Mouse (Mus musculus) embryo, embryonic 10.5 days (tissue): ENCODE data around the gene Gm3629.
"Not testable (repeated sequence)": the region's sequence is repeated elsewhere in the genome, so short reads cannot be mapped to it uniquely, and the experiment has no call there.

Source experiments
- DNase-seq: peaks from one replicate; pipeline ENCODE4 v3.0.0-alpha.2; 2015; ENCODE audit warnings: low spot score

The Gm3629 gene

DNA sequence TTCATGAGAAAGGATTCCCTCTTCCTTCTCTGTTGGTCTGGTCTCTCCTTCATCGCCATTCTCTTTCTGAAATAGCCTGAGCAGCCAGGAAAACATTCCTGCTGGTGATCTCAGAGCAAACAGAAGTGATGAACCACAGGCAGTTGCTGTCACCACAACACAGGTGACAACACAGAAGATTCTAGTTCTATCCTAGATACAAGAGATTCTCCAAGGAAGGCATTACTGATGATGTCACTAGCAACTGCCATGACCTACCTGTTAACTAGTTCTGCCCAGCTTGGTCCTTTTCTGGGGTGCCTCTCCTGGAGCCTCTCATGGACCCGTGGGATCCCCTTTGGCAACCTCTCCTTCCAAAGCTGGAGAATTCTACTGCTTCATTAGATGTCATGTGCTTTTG is at the start of gene Gm3629:
Gene Gm3629 (minus strand): TSS at position 101 of the 400 bp plus-strand sequence.
- DNase-seq: not testable (repeated sequence)

DNA sequence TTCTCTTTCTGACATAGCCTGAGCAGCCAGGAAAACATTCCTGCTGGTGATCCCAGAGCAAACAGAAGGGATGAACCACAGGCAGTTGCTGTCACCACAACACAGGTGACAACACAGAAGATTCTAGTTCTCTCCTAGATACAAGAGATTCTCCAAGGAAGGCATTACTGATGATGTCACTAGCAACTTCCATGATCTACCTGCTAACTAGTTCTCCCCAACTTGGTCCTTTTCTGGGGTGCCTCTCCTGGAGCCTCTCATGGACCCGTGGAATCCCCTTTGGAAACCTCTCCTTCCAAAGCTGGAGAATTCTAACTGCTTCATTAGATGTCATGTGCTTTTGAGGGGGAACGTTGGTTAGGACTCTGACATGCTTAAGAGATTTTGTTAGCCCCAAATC is 31.9 kb upstream of the Gm3629 start, which contains the start of gene Gm3460:
Gene Gm3460 (minus strand): TSS at position 101 of the 400 bp plus-strand sequence.
- DNase-seq: not testable (repeated sequence)

DNA sequence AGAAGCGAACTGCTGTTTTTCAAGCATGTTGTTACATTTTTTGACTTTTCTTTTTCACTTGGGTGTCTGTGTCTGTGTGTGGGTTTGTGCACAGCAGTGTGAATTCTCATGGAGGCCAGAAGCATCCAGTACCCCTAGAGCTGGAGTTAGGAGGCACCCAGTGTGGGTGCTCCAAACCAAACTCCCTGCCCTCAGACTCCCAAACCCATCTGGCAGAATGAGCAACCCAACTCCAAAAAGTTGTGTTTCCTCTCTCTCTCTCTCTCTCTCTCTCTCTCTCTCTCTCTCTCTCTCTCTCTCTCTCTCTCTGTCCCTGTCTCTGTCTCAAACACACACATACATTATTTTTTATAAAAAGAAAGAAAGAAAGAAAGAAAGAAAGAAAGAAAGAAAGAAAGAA is 16.0 kb upstream of the Gm3629 start:
- DNase-seq: not testable (repeated sequence)

DNA sequence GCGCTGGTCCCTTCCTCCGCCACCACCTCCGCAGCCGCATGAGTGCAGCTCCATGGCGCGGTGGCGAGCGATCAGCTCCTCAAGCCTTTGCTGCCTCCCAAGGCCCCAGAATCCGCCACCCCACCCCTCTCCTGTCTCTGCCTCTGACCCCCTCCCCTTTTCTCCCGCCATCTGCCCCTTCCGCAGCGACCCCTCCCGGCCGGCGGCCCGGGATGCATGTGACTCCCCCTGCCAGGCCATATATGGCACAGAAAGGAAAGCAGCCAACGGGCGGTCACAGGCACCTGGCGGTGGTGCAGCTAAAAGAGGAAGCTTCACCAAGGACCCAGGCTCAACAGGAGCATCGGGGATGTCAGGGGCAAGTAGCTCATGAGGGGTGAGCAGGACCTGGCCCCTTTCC is 14.6 kb upstream of the Gm3629 start:
- DNase-seq: peak; percentile 52

DNA sequence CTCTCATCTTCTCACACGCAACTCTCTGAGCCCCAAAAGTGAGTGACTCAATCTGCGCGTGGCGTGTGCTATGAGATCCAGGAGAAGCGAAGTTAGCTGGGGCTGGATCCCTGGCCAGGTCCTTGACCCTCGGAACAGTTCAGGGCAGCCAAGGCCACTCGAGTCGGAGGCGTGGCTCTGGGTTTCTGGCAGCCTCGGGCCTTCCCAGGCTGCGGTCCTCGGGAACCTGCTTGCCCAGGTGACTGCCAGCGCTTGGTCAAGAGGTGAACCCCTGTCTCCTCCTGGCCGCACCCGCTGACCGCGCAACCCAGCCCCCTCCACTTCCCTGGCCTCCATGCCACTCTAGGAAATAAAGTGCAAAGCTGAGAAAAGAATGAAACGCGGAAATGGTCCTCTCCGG is 14.1 kb upstream of the Gm3629 start:
- peak; percentile 0 for DNase-seq

DNA sequence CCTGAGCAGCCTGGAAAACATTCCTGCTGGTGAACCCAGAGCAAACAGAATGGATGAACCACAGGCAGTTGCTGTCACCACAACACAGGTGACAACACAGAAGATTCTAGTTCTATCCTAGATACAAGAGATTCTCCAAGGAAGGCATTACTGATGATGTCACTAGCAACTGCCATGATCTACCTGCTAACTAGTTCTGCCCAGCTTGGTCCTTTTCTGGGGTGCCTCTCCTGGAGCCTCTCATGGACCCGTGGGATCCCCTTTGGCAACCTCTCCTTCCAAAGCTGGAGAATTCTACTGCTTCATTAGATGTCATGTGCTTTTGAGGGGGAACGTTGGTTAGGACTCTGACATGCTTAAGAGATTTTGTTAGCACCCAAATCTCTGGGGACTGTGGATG is 53.2 kb downstream of the Gm3629 start, which contains the start of gene Gm8356:
Gene Gm8356 (minus strand): TSS at position 101 of the 400 bp plus-strand sequence.
- not testable (repeated sequence) for DNase-seq
